Mouse (Mus musculus): ENCODE measurements around the gene Cd22. TPM values are rescaled to one million over a fixed set of nuclear protein-coding genes. Genes with fewer than 3 reads are reported as not detected.
A peak's percentile ranks its signal among the peaks of the same experiment; 100 is the strongest.
"Not testable (repeated sequence)": the region's sequence is repeated elsewhere in the genome, so short reads cannot be mapped to it uniquely, and the experiment has no call there.

Cd22 gene
- polyA plus RNA-seq, 1 experiment from 2014 or later, result 0.32 TPM

DNA sequence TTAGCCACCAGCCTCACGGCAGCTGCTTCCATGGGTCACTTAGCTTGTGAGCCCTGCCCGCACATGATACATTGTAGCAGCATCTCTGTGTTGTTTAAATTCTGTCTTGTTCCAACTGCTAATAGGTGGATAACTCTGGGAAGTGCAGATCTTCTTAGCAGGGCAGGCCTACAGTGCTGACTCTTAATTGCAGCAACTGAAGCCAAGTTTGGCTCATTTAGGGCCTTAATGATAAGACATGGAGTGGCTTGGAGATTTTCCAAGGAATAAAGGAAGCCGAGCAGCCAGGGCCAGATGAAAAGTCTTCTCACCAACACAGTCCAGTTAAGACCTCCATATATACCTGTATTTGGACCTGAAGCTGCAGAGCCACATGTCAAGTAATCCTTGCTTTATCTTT, 39.8 kb downstream of the Cd22 start:
- Histone ChIP-seq H3K4me3 (ENCODE audit: low read depth, low read length) (no peak overlapping the region), H3K9me3 (ENCODE audit: low read depth, low read length) (no peaks in the 10 kb centered on the region), H3K27ac (ENCODE audit: low read depth) (no peak overlapping the region), H3K4me2 (no peak overlapping the region), H3K4me1 (ENCODE audit: insufficient read depth) (no peaks in the 10 kb centered on the region), H3K36me3 (ENCODE audit: insufficient read depth) (no peaks in the 10 kb centered on the region), H3K9ac (no peak overlapping the region), H3K27me3 (ENCODE audit: insufficient read depth, low read length) (no peaks in the 10 kb centered on the region)
- peak; percentile 59 for DNase-seq
- 55% methylated on average over 3 of the region's 3 CpGs for WGBS
- ATAC-seq (ENCODE audit: insufficient read depth), result no peak
- TF ChIP-seq CTCF (IDR thresholded peaks at IDR 0.05; ENCODE audit: low read depth), result no peak

DNA sequence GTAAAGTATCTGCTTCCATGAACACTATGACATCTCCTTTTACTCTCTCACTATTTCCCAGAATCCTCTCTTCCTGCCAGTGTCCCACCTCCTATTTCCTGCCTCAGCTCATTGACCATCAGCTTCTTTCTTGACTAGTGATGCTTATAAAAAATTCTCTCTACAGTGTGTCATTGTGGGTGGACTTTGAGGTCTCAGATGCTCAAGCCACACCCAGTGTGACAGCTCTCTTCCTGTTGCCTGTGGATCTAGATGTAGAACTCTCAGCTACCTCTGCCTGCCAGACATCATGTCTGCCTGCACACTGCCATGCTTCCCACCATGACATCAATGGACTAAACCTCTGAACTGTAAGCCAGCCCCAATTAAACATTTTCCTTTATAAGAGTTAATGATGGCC, 42.9 kb downstream of the Cd22 start:
- ATAC-seq (ENCODE audit: insufficient read depth), result no peak
- no peak for DNase-seq
- Histone ChIP-seq H3K4me1 (ENCODE audit: insufficient read depth) (no peaks in the 10 kb centered on the region), H3K27ac (ENCODE audit: low read depth) (no peak overlapping the region), H3K4me3 (ENCODE audit: low read depth, low read length) (no peak overlapping the region), H3K9me3 (ENCODE audit: low read depth, low read length) (no peaks in the 10 kb centered on the region), H3K4me2 (no peak overlapping the region), H3K27me3 (ENCODE audit: insufficient read depth, low read length) (no peaks in the 10 kb centered on the region), H3K9ac (no peak overlapping the region), H3K36me3 (ENCODE audit: insufficient read depth) (no peaks in the 10 kb centered on the region)
- TF ChIP-seq CTCF (IDR thresholded peaks at IDR 0.05; ENCODE audit: low read depth), result no peak

DNA sequence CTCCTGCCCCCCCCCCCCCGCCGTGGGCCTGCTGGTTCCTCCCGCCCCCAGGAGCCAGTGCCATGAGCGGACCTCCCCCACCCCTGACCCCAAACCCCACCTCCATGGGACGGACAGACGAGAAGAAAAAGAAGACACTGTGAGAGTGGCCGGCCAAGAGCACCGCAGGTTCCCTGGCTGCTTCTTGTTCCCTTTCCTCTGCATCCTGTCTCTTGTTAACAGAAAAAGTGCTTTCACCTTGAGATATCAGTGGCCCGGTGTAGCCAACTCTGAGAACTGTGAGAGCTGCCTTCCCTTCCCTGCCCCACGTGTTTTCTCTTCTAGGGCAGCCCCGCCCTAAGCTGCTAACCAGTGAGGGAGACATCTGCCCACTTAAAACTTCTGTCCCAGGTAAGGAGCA, 47.5 kb downstream of the Cd22 start:
- H3K4me3 ChIP-seq (ENCODE audit: low read depth, low read length); H3K9me3 ChIP-seq (ENCODE audit: low read depth, low read length); H3K36me3 ChIP-seq (ENCODE audit: insufficient read depth); DNase-seq; H3K9ac ChIP-seq; H3K27me3 ChIP-seq (ENCODE audit: insufficient read depth, low read length); ATAC-seq (ENCODE audit: insufficient read depth); H3K4me2 ChIP-seq; H3K4me1 ChIP-seq (ENCODE audit: insufficient read depth); H3K27ac ChIP-seq (ENCODE audit: low read depth): not testable (repeated sequence)
- WGBS, result 33% methylated on average over 8 of the region's 11 CpGs

DNA sequence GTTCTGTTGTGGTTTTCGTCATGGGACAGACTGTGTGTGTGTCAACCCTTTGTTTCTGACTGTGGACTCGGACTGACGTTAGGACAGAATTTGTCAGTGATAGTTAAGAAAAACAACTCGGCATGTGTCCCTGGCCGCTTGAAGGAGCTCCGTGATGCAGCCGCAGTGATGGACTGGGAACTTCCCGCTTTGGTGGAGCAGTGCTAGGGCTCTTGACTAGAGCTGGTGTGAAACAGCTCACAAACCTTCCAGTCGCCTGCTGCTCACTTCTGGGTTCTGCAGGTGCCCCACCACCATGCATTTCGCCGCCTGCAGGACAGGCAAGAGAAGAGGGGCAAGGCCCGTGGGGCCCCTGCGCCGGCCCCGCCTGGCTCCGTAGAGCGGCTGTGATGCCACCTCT, 47.9 kb downstream of the Cd22 start:
- H3K9me3 ChIP-seq (ENCODE audit: low read depth, low read length), result no peaks in the 10 kb centered on the region
- H3K27ac ChIP-seq (ENCODE audit: low read depth), result no peak overlapping the region
- H3K4me3 ChIP-seq (ENCODE audit: low read depth, low read length), result no peak overlapping the region
- no peaks in the 10 kb centered on the region for H3K36me3 ChIP-seq (ENCODE audit: insufficient read depth)
- no peak for TF ChIP-seq CTCF (IDR thresholded peaks at IDR 0.05; ENCODE audit: low read depth)
- no peaks in the 10 kb centered on the region for H3K4me1 ChIP-seq (ENCODE audit: insufficient read depth)
- no peak overlapping the region for H3K4me2 ChIP-seq
- ATAC-seq (ENCODE audit: insufficient read depth), result no peak
- no peak overlapping the region for H3K9ac ChIP-seq
- 65% methylated on average over 16 of the region's 17 CpGs for WGBS
- no peaks in the 10 kb centered on the region for H3K27me3 ChIP-seq (ENCODE audit: insufficient read depth, low read length)
- no peak for DNase-seq

DNA sequence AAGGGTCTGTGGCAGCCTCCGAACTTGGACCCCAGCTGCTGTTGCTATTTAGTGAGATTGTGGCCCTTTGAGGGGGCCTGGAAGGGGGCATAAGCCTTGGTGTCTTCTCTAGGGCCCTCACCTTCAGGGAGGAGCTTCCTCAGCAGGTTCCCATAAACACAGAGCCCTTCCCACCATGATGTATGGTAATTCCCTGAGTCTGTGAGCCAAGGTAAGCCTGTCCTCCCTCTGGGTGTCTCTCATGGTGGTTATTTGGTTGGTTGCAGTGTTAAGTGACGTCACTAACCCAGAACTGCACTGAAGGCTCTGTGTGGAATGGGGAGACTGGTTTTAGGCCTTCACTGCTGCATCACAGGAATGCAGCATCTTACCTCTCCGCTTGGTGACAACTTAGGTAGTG, 50.7 kb downstream of the Cd22 start:
- 64% methylated on average over 3 of the region's 3 CpGs for WGBS
- Histone ChIP-seq H3K27ac (ENCODE audit: low read depth) (no peak overlapping the region), H3K36me3 (ENCODE audit: insufficient read depth) (no peaks in the 10 kb centered on the region), H3K4me2 (no peak overlapping the region), H3K4me1 (ENCODE audit: insufficient read depth) (no peaks in the 10 kb centered on the region), H3K27me3 (ENCODE audit: insufficient read depth, low read length) (no peaks in the 10 kb centered on the region), H3K4me3 (ENCODE audit: low read depth, low read length) (no peak overlapping the region), H3K9ac (no peak overlapping the region), H3K9me3 (ENCODE audit: low read depth, low read length) (no peaks in the 10 kb centered on the region)
- DNase-seq (no peak), ATAC-seq (ENCODE audit: insufficient read depth) (no peak)
- TF ChIP-seq CTCF (IDR thresholded peaks at IDR 0.05; ENCODE audit: low read depth), result no peak

DNA sequence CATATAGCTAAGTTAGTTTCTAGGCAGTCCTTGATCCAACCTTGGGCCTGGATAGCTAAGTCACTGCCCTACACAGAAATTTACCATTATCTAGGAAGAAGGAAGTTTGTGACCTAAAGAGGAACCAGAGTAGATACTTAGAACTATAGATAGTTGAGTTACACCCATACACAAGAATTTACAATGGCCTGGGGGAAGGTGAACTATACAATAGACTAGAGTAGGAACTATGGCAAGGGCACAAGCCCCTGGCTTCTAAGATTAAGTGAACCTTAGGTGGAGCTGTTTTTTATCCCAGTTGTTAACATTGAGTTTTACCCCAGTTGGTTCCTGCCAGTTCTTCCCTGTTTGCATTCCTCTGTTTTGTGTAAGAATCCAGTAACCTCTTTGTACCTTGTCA, 51.3 kb downstream of the Cd22 start:
- H3K4me3 ChIP-seq (ENCODE audit: low read depth, low read length); H3K9ac ChIP-seq; H3K9me3 ChIP-seq (ENCODE audit: low read depth, low read length); ATAC-seq (ENCODE audit: insufficient read depth); H3K27ac ChIP-seq (ENCODE audit: low read depth); H3K36me3 ChIP-seq (ENCODE audit: insufficient read depth); DNase-seq; H3K4me1 ChIP-seq (ENCODE audit: insufficient read depth); H3K4me2 ChIP-seq; H3K27me3 ChIP-seq (ENCODE audit: insufficient read depth, low read length): not testable (repeated sequence)

DNA sequence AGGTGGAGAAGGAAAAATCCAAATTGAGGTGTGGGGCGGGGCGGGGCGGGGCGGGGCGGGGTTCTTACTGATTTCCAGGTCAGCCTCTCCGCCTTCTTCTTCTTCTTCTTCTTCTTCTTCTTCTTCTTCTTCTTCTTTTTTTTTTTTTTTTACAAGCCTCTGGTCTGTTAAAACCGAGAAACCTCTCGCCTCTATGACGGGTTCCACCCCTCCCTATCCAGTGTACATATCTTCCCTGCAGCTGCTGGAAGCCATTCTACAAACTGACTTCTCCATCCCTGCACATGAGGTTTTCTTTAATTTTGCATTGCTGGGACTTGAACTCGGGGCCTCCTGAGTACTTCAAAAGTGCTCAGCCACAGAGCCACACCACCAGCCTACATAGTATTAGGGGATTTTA, 53.5 kb downstream of the Cd22 start:
- ATAC-seq (ENCODE audit: insufficient read depth) (no peak), DNase-seq (no peak)
- H3K27me3 ChIP-seq (ENCODE audit: insufficient read depth, low read length), result no peaks in the 10 kb centered on the region
- no peak overlapping the region for H3K4me2 ChIP-seq
- no peaks in the 10 kb centered on the region for H3K4me1 ChIP-seq (ENCODE audit: insufficient read depth)
- 86% methylated on average over 10 of the region's 10 CpGs for WGBS
- H3K4me3 ChIP-seq (ENCODE audit: low read depth, low read length), result no peak overlapping the region
- no peaks in the 10 kb centered on the region for H3K9me3 ChIP-seq (ENCODE audit: low read depth, low read length)
- H3K27ac ChIP-seq (ENCODE audit: low read depth), result no peak overlapping the region
- no peaks in the 10 kb centered on the region for H3K36me3 ChIP-seq (ENCODE audit: insufficient read depth)
- TF ChIP-seq CTCF (IDR thresholded peaks at IDR 0.05; ENCODE audit: low read depth), result no peak
- no peak overlapping the region for H3K9ac ChIP-seq

DNA sequence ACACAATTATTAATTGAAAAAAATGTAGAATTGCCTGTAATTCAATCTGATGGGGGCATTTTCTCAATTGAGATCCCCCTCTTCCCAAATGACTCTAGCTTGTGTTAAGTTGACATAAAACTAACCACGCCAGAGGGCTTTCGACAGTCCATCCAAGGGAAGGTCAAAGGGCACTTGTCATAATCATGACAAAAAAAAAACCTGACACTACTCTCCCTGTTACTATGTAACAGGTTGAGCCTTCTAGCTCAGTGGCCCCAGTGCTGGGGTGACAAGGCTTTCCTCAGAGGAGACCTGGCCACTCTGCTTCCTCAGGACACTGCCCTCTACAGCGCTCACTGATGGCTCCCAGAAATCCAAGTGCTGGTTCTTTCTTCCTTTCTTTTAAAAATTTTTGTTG, 55.8 kb downstream of the Cd22 start:
- DNase-seq (no peak), ATAC-seq (ENCODE audit: insufficient read depth) (no peak)
- Histone ChIP-seq H3K9ac (no peak overlapping the region), H3K4me3 (ENCODE audit: low read depth, low read length) (no peak overlapping the region), H3K9me3 (ENCODE audit: low read depth, low read length) (no peaks in the 10 kb centered on the region), H3K36me3 (ENCODE audit: insufficient read depth) (no peaks in the 10 kb centered on the region), H3K27ac (ENCODE audit: low read depth) (no peak overlapping the region), H3K4me2 (no peak overlapping the region), H3K4me1 (ENCODE audit: insufficient read depth) (no peaks in the 10 kb centered on the region), H3K27me3 (ENCODE audit: insufficient read depth, low read length) (no peaks in the 10 kb centered on the region)
- no peak for TF ChIP-seq CTCF (IDR thresholded peaks at IDR 0.05; ENCODE audit: low read depth)
- 81% methylated on average over 3 of the region's 3 CpGs for WGBS
